Mouse (Mus musculus) embryonic fibroblast, embryonic 13.5 days (primary cell): ENCODE results near the gene Rasal1.

Source experiments
- CTCF ChIP-seq: IDR thresholded peaks from 2 replicates; pipeline ENCODE4 v1.5.1; 2011; ENCODE audit warnings: mild to moderate bottlenecking, control low read depth, low read length, moderate library complexity, borderline replicate concordance; ENCODE audit not compliant: insufficient read depth
- POLR2A ChIP-seq: IDR thresholded peaks from 2 replicates; pipeline ENCODE4 v1.6.1; 2011; ENCODE audit warnings: low read depth, mild to moderate bottlenecking, control low read depth, low read length, moderate library complexity

GRCm38 (mm10) chr5:120615903-120616302 lies 32.7 kb upstream of the Rasal1 start:
- no peak for TF ChIP-seq CTCF
- TF ChIP-seq POLR2A, result no peak
